Mouse (Mus musculus): ENCODE measurements around the gene Pbx1. TPM values are rescaled to one million over a fixed set of nuclear protein-coding genes. Genes with fewer than 3 reads are reported as not detected.

The Pbx1 gene
- total RNA-seq, 1 experiment = 10.0 TPM

DNA sequence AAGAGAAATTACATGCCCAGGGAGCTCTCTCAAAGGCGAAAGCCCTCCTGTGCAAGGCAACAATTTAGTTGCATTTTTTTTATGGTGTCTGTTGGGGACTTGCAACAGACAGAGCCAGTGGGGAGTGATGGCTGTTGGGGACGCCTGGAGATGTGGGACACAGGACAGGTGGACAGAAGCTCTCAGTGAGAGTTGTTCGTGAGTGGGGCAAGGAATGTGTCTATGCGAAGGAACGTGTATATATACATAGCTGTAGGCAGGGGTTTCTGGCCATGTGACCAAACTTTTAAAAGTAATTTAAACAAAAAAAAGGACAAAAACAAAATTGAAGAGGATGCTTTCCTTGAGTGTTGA, 39.6 kb downstream of the Pbx1 start:
- H3K36me3 ChIP-seq (ENCODE audit: control insufficient read depth, insufficient read depth, low read length, poor library complexity, severe bottlenecking) = no peaks in the 10 kb centered on the region
- no peak overlapping the region for H3K9ac ChIP-seq (ENCODE audit: insufficient read depth, low read depth, low read length, poor library complexity, severe bottlenecking)
- H3K4me3 ChIP-seq (ENCODE audit: insufficient read depth in 1 of 2, low read depth in 1 of 2, low read length in 2 of 2, poor library complexity in 1 of 2, severe bottlenecking in 1 of 2) = no peak overlapping the region
- TF ChIP-seq ZNF384 (IDR thresholded peaks at IDR 0.05; ENCODE audit: low read depth, low read length) = no peak
- TF ChIP-seq HCFC1 (IDR thresholded peaks at IDR 0.05; ENCODE audit: borderline replicate concordance, insufficient read depth, low read length) = no peak
- TF ChIP-seq CHD2 (IDR thresholded peaks at IDR 0.05; ENCODE audit: low read depth, low read length) = no peak
- in situ Hi-C loops (cut with MboI; ENCODE audit: low sequenced_read_pairs in 2 of 2, unreplicated experiment in 2 of 2) = no loop called here
- H3K27ac ChIP-seq (ENCODE audit: insufficient read depth, low read depth, low read length, poor library complexity, severe bottlenecking) = no peak overlapping the region
- H3K4me1 ChIP-seq (ENCODE audit: control insufficient read depth in 2 of 2, insufficient read depth in 2 of 2, low read length in 2 of 2, poor library complexity in 1 of 2) = peaks cover 7 to 17% of the 10 kb centered on the region in 2 experiments; a peak in 3 of 4 replicates
- no peak for DNase-seq (ENCODE audit: low read depth, low spot score)
- H3K9me3 ChIP-seq (ENCODE audit: control insufficient read depth, insufficient read depth, low read depth, low read length) = no peaks in the 10 kb centered on the region

GRCm38 (mm10) chr1:168391617-168392499, 40.2 kb downstream of the Pbx1 start:
- Histone ChIP-seq H3K4me3 (ENCODE audit: insufficient read depth in 1 of 2, low read depth in 1 of 2, low read length in 2 of 2, poor library complexity in 1 of 2, severe bottlenecking in 1 of 2) (no peak overlapping the region), H3K9ac (ENCODE audit: insufficient read depth, low read depth, low read length, poor library complexity, severe bottlenecking) (no peak overlapping the region), H3K9me3 (ENCODE audit: control insufficient read depth, insufficient read depth, low read depth, low read length) (no peaks in the 10 kb centered on the region), H3K4me1 (ENCODE audit: control insufficient read depth in 2 of 2, insufficient read depth in 2 of 2, low read length in 2 of 2, poor library complexity in 1 of 2) (peaks cover 7 to 17% of the 10 kb centered on the region in 2 experiments; a peak in 3 of 4 replicates), H3K27ac (ENCODE audit: insufficient read depth, low read depth, low read length, poor library complexity, severe bottlenecking) (no peak overlapping the region), H3K36me3 (ENCODE audit: control insufficient read depth, insufficient read depth, low read length, poor library complexity, severe bottlenecking) (no peaks in the 10 kb centered on the region)
- TF ChIP-seq CHD2 (IDR thresholded peaks at IDR 0.05; ENCODE audit: low read depth, low read length) = no peak
- TF ChIP-seq ZNF384 (IDR thresholded peaks at IDR 0.05; ENCODE audit: low read depth, low read length) = peak; percentile 71
- DNase-seq (ENCODE audit: low read depth, low spot score) = peak; percentile 45
- in situ Hi-C loops (cut with MboI; ENCODE audit: low sequenced_read_pairs in 2 of 2, unreplicated experiment in 2 of 2) = no loop called here

DNA sequence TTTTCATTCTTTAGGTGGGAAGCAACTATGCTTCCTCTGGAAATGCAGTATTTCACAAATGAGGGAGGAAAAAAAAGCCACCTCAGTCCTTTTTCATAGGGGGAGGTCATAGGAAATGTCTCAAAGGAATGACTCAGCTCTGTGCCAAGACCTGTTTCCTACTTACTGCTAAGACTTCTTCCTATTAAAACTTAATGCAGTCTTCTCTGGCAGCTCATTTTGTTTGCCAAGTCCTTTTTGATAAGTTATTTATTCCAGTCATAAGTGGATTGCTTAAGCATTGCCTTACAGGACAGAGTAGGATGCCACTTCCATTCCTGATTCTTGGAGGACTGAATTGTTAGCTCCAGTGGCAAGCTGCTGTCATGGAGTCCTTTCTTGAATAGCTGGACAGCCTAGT, 41.3 kb downstream of the Pbx1 start:
- no peak overlapping the region for H3K9ac ChIP-seq (ENCODE audit: insufficient read depth, low read depth, low read length, poor library complexity, severe bottlenecking)
- TF ChIP-seq MAFK (IDR thresholded peaks at IDR 0.05; ENCODE audit: insufficient read depth, low read depth, low read length) (no peak), HCFC1 (IDR thresholded peaks at IDR 0.05; ENCODE audit: borderline replicate concordance, insufficient read depth, low read length) (no peak), ZC3H11A (IDR thresholded peaks at IDR 0.05; ENCODE audit: borderline replicate concordance, low read depth, low read length) (no peak), ZNF384 (IDR thresholded peaks at IDR 0.05; ENCODE audit: low read depth, low read length) (no peak), CHD2 (IDR thresholded peaks at IDR 0.05; ENCODE audit: low read depth, low read length) (no peak)
- H3K4me3 ChIP-seq (ENCODE audit: insufficient read depth in 1 of 2, low read depth in 1 of 2, low read length in 2 of 2, poor library complexity in 1 of 2, severe bottlenecking in 1 of 2) = no peak overlapping the region
- no peaks in the 10 kb centered on the region for H3K9me3 ChIP-seq (ENCODE audit: control insufficient read depth, insufficient read depth, low read depth, low read length)
- DNase-seq (ENCODE audit: low read depth, low spot score) = no peak
- in situ Hi-C loops (cut with MboI; ENCODE audit: low sequenced_read_pairs in 2 of 2, unreplicated experiment in 2 of 2) = no loop called here
- no peaks in the 10 kb centered on the region for H3K36me3 ChIP-seq (ENCODE audit: control insufficient read depth, insufficient read depth, low read length, poor library complexity, severe bottlenecking)
- no peak overlapping the region for H3K27ac ChIP-seq (ENCODE audit: insufficient read depth, low read depth, low read length, poor library complexity, severe bottlenecking)
- H3K4me1 ChIP-seq (ENCODE audit: control insufficient read depth in 2 of 2, insufficient read depth in 2 of 2, low read length in 2 of 2, poor library complexity in 1 of 2) = peaks cover 9 to 15% of the 10 kb centered on the region in 2 experiments

GRCm38 (mm10) chr1:168386159-168386558, 45.9 kb downstream of the Pbx1 start:
- H3K4me1 ChIP-seq (ENCODE audit: control insufficient read depth in 2 of 2, insufficient read depth in 2 of 2, low read length in 2 of 2, poor library complexity in 1 of 2) = peaks cover 11 to 19% of the 10 kb centered on the region in 2 experiments
- H3K9ac ChIP-seq (ENCODE audit: insufficient read depth, low read depth, low read length, poor library complexity, severe bottlenecking) = no peak overlapping the region
- in situ Hi-C loops (cut with MboI; ENCODE audit: low sequenced_read_pairs in 2 of 2, unreplicated experiment in 2 of 2) = no loop called here
- H3K9me3 ChIP-seq (ENCODE audit: control insufficient read depth, insufficient read depth, low read depth, low read length) = no peaks in the 10 kb centered on the region
- H3K4me3 ChIP-seq (ENCODE audit: insufficient read depth in 1 of 2, low read depth in 1 of 2, low read length in 2 of 2, poor library complexity in 1 of 2, severe bottlenecking in 1 of 2) = no peak overlapping the region
- TF ChIP-seq MAFK (IDR thresholded peaks at IDR 0.05; ENCODE audit: insufficient read depth, low read depth, low read length) = no peak
- DNase-seq (ENCODE audit: low read depth, low spot score) = no peak
- H3K27ac ChIP-seq (ENCODE audit: insufficient read depth, low read depth, low read length, poor library complexity, severe bottlenecking) = no peak overlapping the region
- H3K36me3 ChIP-seq (ENCODE audit: control insufficient read depth, insufficient read depth, low read length, poor library complexity, severe bottlenecking) = no peaks in the 10 kb centered on the region

DNA sequence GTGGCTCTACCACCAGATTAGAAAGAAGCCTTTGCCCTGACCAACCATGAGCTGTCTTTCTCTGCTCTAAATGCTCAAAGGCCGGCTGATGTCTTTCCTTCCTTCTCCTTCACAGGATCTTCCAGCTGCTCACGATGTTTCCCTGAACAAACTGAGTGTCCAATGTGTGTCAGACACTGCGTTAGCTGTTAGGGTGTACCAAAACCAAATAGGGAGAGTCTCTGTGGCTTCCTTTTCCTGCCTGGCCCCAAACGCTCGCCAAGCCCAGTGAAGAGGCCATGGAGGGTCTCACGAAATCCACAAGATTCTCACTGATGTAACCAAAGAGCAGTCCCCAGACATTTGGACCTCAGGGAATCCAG, 47.5 kb downstream of the Pbx1 start:
- DNase-seq (ENCODE audit: low read depth, low spot score) = no peak
- Histone ChIP-seq H3K4me3 (ENCODE audit: insufficient read depth in 1 of 2, low read depth in 1 of 2, low read length in 2 of 2, poor library complexity in 1 of 2, severe bottlenecking in 1 of 2) (no peak overlapping the region), H3K4me1 (ENCODE audit: control insufficient read depth in 2 of 2, insufficient read depth in 2 of 2, low read length in 2 of 2, poor library complexity in 1 of 2) (peaks cover 11 to 24% of the 10 kb centered on the region in 2 experiments)

More for the DNA sequence above, 47.5 kb downstream of the Pbx1 start:
- Histone ChIP-seq H3K9me3 (ENCODE audit: control insufficient read depth, insufficient read depth, low read depth, low read length) (no peaks in the 10 kb centered on the region), H3K9ac (ENCODE audit: insufficient read depth, low read depth, low read length, poor library complexity, severe bottlenecking) (no peak overlapping the region), H3K27ac (ENCODE audit: insufficient read depth, low read depth, low read length, poor library complexity, severe bottlenecking) (no peak overlapping the region), H3K36me3 (ENCODE audit: control insufficient read depth, insufficient read depth, low read length, poor library complexity, severe bottlenecking) (no peaks in the 10 kb centered on the region)
- TF ChIP-seq HCFC1 (IDR thresholded peaks at IDR 0.05; ENCODE audit: borderline replicate concordance, insufficient read depth, low read length) = no peak
- no peak for TF ChIP-seq ZNF384 (IDR thresholded peaks at IDR 0.05; ENCODE audit: low read depth, low read length)
- TF ChIP-seq MAFK (IDR thresholded peaks at IDR 0.05; ENCODE audit: insufficient read depth, low read depth, low read length) = no peak
- no peak for TF ChIP-seq CHD2 (IDR thresholded peaks at IDR 0.05; ENCODE audit: low read depth, low read length)
- TF ChIP-seq ZC3H11A (IDR thresholded peaks at IDR 0.05; ENCODE audit: borderline replicate concordance, low read depth, low read length) = no peak
- in situ Hi-C loops (cut with MboI; ENCODE audit: low sequenced_read_pairs in 2 of 2, unreplicated experiment in 2 of 2) = no loop called here

Data from ES-E14 (cell line).